Mouse (Mus musculus) kidney, postnatal 4 days (tissue): ENCODE results near the gene Sod1.

ENCODE experiments used
- DNase-seq, 2 experiments: peaks; one replicate each; pipeline ENCODE4 v3.0.0; 2021; ENCODE audit warnings: mixed read lengths in 2 of 2

The Sod1 gene

GRCm38 (mm10) chr16:90220026-90220891 is at the start of gene Sod1:
Gene Sod1, plus strand, starts transcription at chr16:90220754.
- peak; percentile 98 to 99 for DNase-seq

- DNase-seq, result no peak
Observed at GRCm38 (mm10) chr16:90171416-90171815, 49.1 kb upstream of the Sod1 start.

GRCm38 (mm10) chr16:90176472-90176871 is 44.1 kb upstream of the Sod1 start:
- DNase-seq, result no peak

- DNase-seq, result no peak
Observed at GRCm38 (mm10) chr16:90177425-90177824, 43.1 kb upstream of the Sod1 start.

- DNase-seq, result no peak
Observed at GRCm38 (mm10) chr16:90178404-90178803, 42.1 kb upstream of the Sod1 start.

GRCm38 (mm10) chr16:90179892-90180291 is 40.7 kb upstream of the Sod1 start:
- DNase-seq, result no peak

GRCm38 (mm10) chr16:90180975-90181374 is 39.6 kb upstream of the Sod1 start:
- no peak for DNase-seq

GRCm38 (mm10) chr16:90181673-90182072 is 38.9 kb upstream of the Sod1 start:
- no peak for DNase-seq

- no peak for DNase-seq
Observed at GRCm38 (mm10) chr16:90184135-90184534, 36.4 kb upstream of the Sod1 start.

GRCm38 (mm10) chr16:90185928-90186588 is 34.5 kb upstream of the Sod1 start:
- peak; percentile 90 to 91 for DNase-seq

GRCm38 (mm10) chr16:90187453-90187852 is 33.1 kb upstream of the Sod1 start:
- peak; percentile 57 to 73 for DNase-seq

- no peak for DNase-seq
Observed at GRCm38 (mm10) chr16:90191289-90191688, 29.3 kb upstream of the Sod1 start.

GRCm38 (mm10) chr16:90193719-90194118 is 26.8 kb upstream of the Sod1 start:
- no peak for DNase-seq

- no peak for DNase-seq
Observed at GRCm38 (mm10) chr16:90196688-90197240, 23.8 kb upstream of the Sod1 start.

GRCm38 (mm10) chr16:90197337-90197973 is 23.1 kb upstream of the Sod1 start:
- DNase-seq, result peak; percentile 82 to 89

- no peak for DNase-seq
Observed at GRCm38 (mm10) chr16:90198626-90199025, 21.9 kb upstream of the Sod1 start.

GRCm38 (mm10) chr16:90199174-90199573 is 21.4 kb upstream of the Sod1 start:
- no peak for DNase-seq

GRCm38 (mm10) chr16:90202140-90202539 is 18.4 kb upstream of the Sod1 start:
- no peak for DNase-seq

- DNase-seq, result no peak
Observed at GRCm38 (mm10) chr16:90203226-90203962, 17.2 kb upstream of the Sod1 start.

- no peak for DNase-seq
Observed at GRCm38 (mm10) chr16:90204868-90205267, 15.7 kb upstream of the Sod1 start.

GRCm38 (mm10) chr16:90208996-90209395 is 11.6 kb upstream of the Sod1 start:
- no peak for DNase-seq

- DNase-seq, result no peak
Observed at GRCm38 (mm10) chr16:90210717-90211116, 9.8 kb upstream of the Sod1 start.

GRCm38 (mm10) chr16:90211767-90212166 is 8.8 kb upstream of the Sod1 start:
- no peak for DNase-seq
